In genomic region chr5:44414441-44414840, GRCm38 (mm10) we compare ENCODE assay signal across 9 mouse cellular contexts.
DNase-seq lines count a peak whose midpoint lies in the region; ATAC-seq lines count a peak whose summit lies in the region.
"Had no signal": no experiment of that assay in that cellular context is flagged by ENCODE, and none has a peak within 500 bp of the region (broad histone marks: within the 10 kb centered on the region; RNA-seq: fewer than 3 reads in every experiment).

No protein-coding gene starts in this region.

- DNase-seq in kidney, adult 11 months: peak; percentile 6
- peak; percentile 42 to 70 for DNase-seq in cerebellum, postnatal 25 days
- peak; percentile 81 to 92 for DNase-seq in gastrocnemius, postnatal 4 days (ENCODE audit: low spot score in 2 of 2)
- DNase-seq in layer of hippocampus, adult 9-10 months (ENCODE audit: low spot score): peak; percentile 78
- DNase-seq in urinary bladder, adult 2 months (ENCODE audit: low spot score): peak; percentile 23

- H3K4me3 ChIP-seq in kidney, embryonic 16.5 days (ENCODE audit: low read length): no peak overlapping the region
- no peak overlapping the region for H3K4me3 ChIP-seq in neural tube, embryonic 14.5 days (ENCODE audit: low read depth, low read length)

- H3K36me3 ChIP-seq in kidney, embryonic 16.5 days (ENCODE audit: insufficient read depth, low read length): no peaks in the 10 kb centered on the region
- no peaks in the 10 kb centered on the region for H3K36me3 ChIP-seq in neural tube, embryonic 14.5 days (ENCODE audit: control insufficient read depth, insufficient read depth, low read length)
- H3K36me3 ChIP-seq: G1E had no signal

- 54% methylated on average over 7 of the region's 7 CpGs for WGBS in kidney, embryonic 16.5 days
- 32% methylated on average over 7 of the region's 7 CpGs for WGBS in neural tube, embryonic 14.5 days

- no peaks in the 10 kb centered on the region for H3K4me1 ChIP-seq in kidney, embryonic 16.5 days (ENCODE audit: insufficient read depth, low read length)
- no peaks in the 10 kb centered on the region for H3K4me1 ChIP-seq in neural tube, embryonic 14.5 days (ENCODE audit: control insufficient read depth, insufficient read depth, low read length)

- no peaks in the 10 kb centered on the region for H3K27me3 ChIP-seq in kidney, embryonic 16.5 days (ENCODE audit: insufficient read depth, low read length)
- H3K27me3 ChIP-seq in neural tube, embryonic 14.5 days (ENCODE audit: control insufficient read depth, insufficient read depth, low read length): no peaks in the 10 kb centered on the region

- H3K27ac ChIP-seq in kidney, embryonic 16.5 days (ENCODE audit: low read length): no peak overlapping the region; the same call in 1 of the 2 replicates
- H3K27ac ChIP-seq in neural tube, embryonic 14.5 days (ENCODE audit: low read depth, low read length): no peak overlapping the region

- H3K9ac ChIP-seq in kidney, embryonic 16.5 days (replicated peaks; ENCODE audit: low read length): no peak overlapping the region
- H3K9ac ChIP-seq in neural tube, embryonic 14.5 days (replicated peaks; ENCODE audit: low read depth, low read length): no peak overlapping the region

- H3K9me3 ChIP-seq in kidney, embryonic 16.5 days (ENCODE audit: low read length): no peaks in the 10 kb centered on the region
- no peaks in the 10 kb centered on the region for H3K9me3 ChIP-seq in neural tube, embryonic 14.5 days (ENCODE audit: control insufficient read depth, low read length)
- H3K9me3 ChIP-seq: G1E had no signal

- H3K4me2 ChIP-seq in kidney, embryonic 16.5 days (replicated peaks; ENCODE audit: low read depth, low read length): no peak overlapping the region
- H3K4me2 ChIP-seq in neural tube, embryonic 14.5 days (ENCODE audit: low read depth, low read length): no peak overlapping the region

- no peak for ATAC-seq in kidney, embryonic 16.5 days (ENCODE audit: low FRiP score, low TSS enrichment)
- ATAC-seq in neural tube, embryonic 14.5 days (ENCODE audit: low read depth): peak; percentile 58; the same call in 1 of the 2 replicates
- no peak for ATAC-seq in CD4-positive, CD25-positive, alpha-beta regulatory T cell, adult 4 months

Comparison
In these comparisons a context has a peak if more than half of its experiments do, and no peak if none do; other contexts are left out.
1. DNase-seq: peak in every context shown above with its lines; median percentile 86 in gastrocnemius, postnatal 4 days; 78 in layer of hippocampus, adult 9-10 months; 56 in cerebellum, postnatal 25 days; 23 in urinary bladder, adult 2 months; 6 in kidney, adult 11 months.